Mouse (Mus musculus): ENCODE measurements around the gene Igsf11. TPM values are rescaled to one million over a fixed set of nuclear protein-coding genes. Genes with fewer than 3 reads are reported as not detected.

Igsf11 gene
- polyA plus RNA-seq, 1 experiment: 0.01 TPM

DNA sequence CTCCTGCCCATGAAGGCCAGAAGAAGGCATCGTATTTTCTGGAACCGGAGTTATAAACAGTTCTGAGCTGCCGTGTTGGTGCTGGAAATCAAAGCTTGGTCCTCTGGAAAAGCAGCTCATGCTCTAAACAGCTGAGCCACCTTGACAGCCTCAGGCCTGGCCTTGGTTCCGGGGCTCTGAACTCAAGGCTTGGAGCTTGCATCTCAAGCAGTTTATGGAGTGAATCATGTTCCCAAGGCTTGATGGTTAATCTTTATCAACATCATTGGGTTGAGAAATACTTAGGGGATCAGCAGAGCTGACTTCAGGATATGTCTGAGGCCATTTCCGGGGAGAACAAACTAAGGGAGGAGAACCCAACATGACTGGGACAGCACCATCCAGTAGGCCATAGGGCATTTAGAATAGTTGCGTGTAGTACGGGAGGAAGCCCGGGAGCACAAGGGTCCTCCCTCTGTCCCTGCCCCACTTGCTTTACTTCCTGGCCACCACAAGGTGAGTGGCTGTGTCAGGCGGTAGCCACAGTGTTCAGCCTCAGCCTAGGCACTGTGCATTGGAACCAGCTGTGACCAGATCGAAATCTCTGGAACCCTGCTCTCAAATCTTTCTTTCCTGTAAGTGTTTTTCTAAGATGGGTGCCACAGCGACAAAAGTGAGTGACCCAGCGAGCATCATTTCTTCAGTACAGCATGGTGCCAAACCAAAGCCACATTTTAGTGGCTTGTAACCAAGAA, 23.7 kb downstream of the Igsf11 start:
- TF ChIP-seq GATA1 (IDR thresholded peaks at IDR 0.05; ENCODE audit: low read length): no peak

DNA sequence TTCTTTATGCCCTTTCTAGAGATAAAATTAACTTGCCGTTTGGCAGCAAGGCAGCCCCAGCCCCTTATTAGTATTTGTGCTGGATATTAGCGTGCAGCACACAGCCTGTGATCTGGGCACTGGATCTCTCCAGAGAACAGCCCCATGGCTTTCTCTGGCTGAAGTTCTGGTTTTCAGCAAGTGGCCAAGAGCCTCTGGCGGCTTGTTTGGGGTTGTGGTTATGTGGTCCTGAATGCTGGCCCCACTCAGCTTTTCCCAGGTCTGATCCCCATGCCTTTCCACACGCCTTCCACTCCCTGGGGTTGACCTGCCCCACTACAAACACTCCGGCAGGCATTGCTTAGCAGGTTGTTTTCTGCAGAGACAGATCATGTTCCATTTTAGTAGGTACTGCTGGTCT, 24.4 kb downstream of the Igsf11 start:
- no peak for TF ChIP-seq GATA1 (IDR thresholded peaks at IDR 0.05; ENCODE audit: low read length)

GRCm38 (mm10) chr16:38918121-38918520, 25.6 kb downstream of the Igsf11 start:
- TF ChIP-seq GATA1 (IDR thresholded peaks at IDR 0.05; ENCODE audit: low read length): no peak

GRCm38 (mm10) chr16:38920488-38920887, 28.0 kb downstream of the Igsf11 start:
- no peak for TF ChIP-seq GATA1 (IDR thresholded peaks at IDR 0.05; ENCODE audit: low read length)

DNA sequence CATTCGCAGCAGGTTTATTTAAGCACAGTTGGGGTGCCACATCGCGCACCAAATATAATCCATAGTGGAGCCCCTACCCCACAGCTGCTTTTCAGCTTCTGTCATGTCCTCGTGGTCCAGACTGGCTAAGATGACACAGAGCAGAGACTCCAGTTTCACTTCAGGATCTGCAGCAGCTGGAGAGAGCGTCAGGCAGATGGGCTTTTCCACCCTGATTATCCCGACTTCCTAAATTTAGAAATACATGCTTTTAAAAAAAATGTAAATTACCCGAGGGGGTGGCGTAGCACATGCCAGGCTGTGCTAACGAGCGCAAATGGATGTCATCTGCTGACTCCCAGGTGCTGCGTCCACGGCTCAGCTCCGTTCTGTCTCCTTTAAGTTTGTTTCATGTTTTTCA, 32.5 kb downstream of the Igsf11 start:
- no peak for TF ChIP-seq GATA1 (IDR thresholded peaks at IDR 0.05; ENCODE audit: low read length)

GRCm38 (mm10) chr16:38928760-38929159, 36.3 kb downstream of the Igsf11 start:
- TF ChIP-seq GATA1 (IDR thresholded peaks at IDR 0.05; ENCODE audit: low read length): no peak

GRCm38 (mm10) chr16:38931519-38931918, 39.0 kb downstream of the Igsf11 start:
- no peak for TF ChIP-seq GATA1 (IDR thresholded peaks at IDR 0.05; ENCODE audit: low read length)

DNA sequence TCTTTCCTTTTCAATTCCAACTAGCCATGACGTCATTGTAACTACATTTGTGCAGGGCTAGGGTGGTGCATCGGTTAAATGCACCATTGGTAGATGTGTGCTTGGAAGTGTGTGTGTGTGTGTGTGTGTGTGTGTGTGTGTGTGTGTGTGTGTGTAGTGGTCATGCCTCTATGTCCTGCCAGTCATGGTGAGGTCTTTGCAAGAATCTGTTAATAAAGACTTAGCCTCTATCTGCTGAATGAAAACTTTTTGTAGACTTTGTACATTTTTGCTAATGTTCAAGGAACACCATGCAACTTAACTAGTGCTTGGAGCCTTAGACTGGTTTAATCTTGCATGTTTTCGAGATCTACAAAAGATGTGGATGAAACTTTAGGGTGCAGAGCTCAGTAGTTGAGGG, 48.3 kb downstream of the Igsf11 start:
- TF ChIP-seq GATA1 (IDR thresholded peaks at IDR 0.05; ENCODE audit: low read length): no peak

DNA sequence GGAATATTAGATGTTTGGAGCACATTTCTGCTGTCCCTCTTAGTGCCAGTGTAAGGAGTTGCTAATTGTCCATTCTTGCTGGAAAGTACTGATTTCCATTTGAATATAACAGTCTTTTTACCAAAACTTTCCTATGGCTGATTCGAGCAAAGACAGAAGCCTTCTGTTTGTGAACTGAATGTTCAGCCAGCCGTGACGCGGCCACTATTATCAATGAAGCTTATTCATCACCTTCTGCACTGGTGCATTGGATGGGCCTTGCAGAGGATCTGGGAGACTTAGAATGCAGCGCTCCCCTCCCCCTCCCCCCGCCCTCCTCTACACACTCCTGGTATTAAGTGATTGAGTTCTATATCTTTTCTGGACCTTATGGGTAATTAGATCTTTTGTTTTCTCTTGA, 48.8 kb downstream of the Igsf11 start:
- no peak for TF ChIP-seq GATA1 (IDR thresholded peaks at IDR 0.05; ENCODE audit: low read length)

DNA sequence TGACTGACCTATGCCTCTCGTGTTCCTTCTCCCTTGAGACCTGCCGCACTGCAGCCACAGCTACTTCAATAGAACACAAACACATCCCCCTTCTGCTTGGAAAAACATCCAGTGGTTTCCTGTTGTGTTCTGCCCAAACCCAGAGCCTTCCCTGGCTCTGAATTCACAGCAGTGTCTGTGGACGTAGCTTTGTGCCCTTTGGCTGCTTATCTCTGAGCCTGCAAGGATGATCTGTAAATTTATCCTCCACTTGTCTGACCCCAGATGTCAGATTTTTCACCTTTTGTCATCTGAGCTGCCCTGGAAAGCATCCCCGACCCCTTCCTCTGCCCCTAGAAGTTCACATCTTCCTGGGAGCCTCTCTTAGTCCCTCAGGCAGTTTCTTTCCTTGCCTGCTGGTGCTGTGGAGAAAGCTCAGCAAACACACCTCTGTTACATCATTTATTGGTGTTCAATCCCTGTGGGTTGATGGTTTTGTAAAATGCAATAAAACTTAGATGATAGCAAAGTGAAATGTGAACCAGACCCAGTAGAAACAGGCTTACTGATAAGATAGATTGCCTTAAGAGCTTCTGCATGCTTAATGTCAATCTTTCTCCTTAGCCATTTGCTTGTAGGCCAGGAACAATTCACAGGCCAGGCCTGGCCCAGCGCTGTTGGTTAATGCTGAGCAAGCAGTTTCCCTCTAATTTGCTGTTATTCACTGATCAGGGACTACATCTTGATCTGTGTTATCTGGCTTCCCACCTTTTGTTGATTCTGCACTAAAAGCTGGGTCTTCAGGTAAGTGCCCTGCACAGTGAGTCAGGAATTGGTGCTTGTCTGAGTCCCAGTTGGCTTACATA, 51.5 kb downstream of the Igsf11 start:
- no peak for TF ChIP-seq GATA1 (IDR thresholded peaks at IDR 0.05; ENCODE audit: low read length)

GRCm38 (mm10) chr16:38945111-38945510, 52.6 kb downstream of the Igsf11 start:
- TF ChIP-seq GATA1 (IDR thresholded peaks at IDR 0.05; ENCODE audit: low read length): no peak

DNA sequence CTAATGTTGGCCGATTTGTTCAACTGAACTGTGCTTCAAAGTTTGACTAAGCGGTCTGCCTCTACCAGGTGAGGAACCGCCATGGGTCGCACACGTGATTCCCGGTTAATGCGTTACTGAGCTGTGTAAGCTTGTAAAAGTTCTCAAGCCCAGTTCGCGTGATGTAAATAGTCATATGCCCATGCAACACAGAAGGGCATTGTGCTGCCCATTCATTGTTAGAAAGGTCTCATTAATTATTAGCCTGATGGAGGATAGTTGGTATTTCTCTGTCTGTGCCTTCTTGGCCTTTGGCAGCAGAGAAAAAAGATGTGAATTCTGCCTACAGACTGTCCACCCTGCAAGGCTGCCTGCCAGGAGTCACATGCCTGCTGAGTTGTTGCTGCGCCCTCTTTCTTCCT, 53.1 kb downstream of the Igsf11 start:
- TF ChIP-seq GATA1 (IDR thresholded peaks at IDR 0.05; ENCODE audit: low read length): no peak

DNA sequence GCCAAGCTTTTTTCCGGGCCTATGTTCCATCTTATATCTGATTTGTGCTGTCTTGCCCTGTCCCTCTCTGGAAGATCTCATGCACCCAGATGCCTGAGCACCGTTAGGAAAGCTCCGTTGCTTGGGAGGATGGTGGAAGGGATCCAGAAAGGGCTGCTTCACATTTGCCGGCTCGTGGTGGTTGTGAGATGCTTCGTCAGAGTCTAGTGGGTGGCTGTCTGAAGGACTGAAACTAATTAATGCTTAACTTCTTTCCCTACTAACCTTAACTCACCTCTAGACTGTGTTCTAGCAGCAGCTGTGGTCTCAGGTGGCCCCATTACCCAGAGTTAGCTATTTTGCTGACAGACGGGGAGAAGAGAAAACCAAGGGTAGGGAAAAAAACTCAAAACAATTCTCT, 54.0 kb downstream of the Igsf11 start:
- no peak for TF ChIP-seq GATA1 (IDR thresholded peaks at IDR 0.05; ENCODE audit: low read length)

DNA sequence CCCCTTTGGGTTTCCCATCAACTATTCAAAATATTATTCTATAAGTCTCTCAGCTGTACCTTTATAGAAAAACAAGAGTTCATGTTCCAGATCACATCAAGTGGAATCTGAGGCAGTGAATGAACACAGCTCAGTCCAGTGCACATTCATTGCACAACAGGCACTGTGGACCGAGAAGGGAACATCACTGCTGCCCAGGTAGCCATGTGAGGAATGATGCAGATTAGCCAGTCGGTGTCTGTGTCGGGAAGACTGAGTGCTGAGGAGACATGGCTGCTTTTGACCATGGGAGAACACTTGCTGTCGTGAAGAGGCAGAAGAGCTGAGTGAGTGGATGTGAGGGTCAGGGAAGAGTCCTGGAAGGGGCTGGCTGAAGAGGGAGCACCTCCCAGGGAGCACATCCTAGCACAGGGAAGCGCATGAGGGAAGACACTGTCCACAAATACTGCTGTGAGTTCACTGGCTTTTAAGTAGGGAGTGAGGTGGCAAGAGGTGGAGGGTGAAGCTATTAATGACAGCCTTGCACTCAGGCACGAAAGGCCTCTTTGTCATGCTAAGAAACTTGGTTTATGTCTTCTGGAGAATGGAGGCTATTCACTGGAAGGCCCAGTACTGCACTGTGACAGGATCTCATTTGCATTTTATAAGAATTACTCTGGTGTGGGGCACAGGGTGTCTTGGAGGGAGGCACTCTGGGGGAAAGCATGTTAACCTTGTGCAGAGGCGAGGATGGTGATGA, 54.8 kb downstream of the Igsf11 start:
- no peak for TF ChIP-seq GATA1 (IDR thresholded peaks at IDR 0.05; ENCODE audit: low read length)

DNA sequence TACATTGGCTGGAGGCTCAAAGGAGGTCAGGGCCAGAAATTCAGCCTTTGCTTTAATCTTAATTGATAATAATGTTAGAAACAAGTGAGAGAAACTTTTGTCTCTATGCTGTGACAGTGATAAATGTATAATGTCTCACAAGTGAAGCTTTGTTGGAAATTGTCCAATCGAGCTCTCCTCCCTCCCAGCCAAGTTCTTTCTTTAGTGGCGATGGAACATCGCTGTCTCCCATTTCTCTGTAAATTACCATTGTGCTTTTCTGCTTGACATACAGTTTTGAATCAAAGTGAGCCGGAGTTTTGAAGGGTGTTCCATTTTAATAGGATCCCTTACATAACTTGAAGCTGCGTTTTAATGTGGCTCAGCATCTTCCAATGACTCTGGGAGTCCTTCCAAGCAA, 56.0 kb downstream of the Igsf11 start:
- TF ChIP-seq GATA1 (IDR thresholded peaks at IDR 0.05; ENCODE audit: low read length): no peak

DNA sequence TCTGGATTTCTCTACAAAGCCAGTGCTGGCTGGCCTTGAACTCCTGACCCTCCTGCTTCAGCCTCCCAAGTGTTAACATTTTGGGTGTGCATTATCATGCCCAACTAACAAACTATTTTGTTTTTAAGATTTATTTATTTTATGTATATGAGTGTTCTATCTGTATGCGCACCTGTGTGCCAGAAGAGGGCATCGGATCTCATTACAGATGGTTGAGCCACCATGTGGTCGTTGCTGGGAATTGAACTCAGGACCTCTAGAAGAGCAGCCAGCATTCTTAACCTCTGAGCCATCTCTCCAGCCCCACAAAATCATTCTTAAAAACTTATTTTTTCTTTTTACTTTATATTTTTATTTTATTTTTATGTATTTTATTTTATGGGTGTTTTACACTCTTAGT, 60.4 kb downstream of the Igsf11 start:
- TF ChIP-seq GATA1 (IDR thresholded peaks at IDR 0.05; ENCODE audit: low read length): no peak
